11 mouse cellular contexts compared by ENCODE assay signal in the genomic region with DNA sequence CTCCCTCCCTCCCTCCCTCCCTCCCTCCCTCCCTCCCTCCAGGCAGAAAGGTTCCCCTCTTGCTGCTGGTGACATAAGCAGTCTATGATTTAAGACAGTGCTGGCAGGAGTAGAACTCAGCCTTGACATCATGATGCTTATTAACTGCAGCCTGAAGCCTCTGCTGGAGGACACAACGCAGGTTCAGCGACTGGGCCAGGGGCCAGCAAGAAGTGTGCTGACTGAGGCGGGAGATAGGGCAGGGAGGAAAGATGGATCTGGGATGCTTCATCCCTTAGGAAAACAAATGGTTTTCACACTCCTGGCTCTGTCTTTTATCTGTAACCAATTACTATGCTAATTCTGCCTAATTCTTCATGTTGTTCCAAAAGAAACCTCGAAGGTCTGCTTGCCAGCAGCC.
DNase-seq lines count a peak whose midpoint lies in the region; ATAC-seq and TF ChIP-seq lines count a peak whose summit lies in the region.
"Had no signal": no experiment of that assay in that cellular context is flagged by ENCODE, and none has a peak within 500 bp of the region (broad histone marks: within the 10 kb centered on the region; RNA-seq: fewer than 3 reads in every experiment).

No protein-coding gene starts in this region.

- no peak overlapping the region for H3K9ac ChIP-seq in forebrain, embryonic 14.5 days (ENCODE audit: low read length)
- H3K9ac ChIP-seq in forebrain, postnatal 0 days: no peak overlapping the region
- H3K9ac ChIP-seq in kidney, postnatal 0 days (ENCODE audit: low read depth, low read length): no peak overlapping the region
- H3K9ac ChIP-seq in midbrain, postnatal 0 days (replicated peaks; ENCODE audit: low read length, poor library complexity, severe bottlenecking): no peak overlapping the region
- no peak overlapping the region for H3K9ac ChIP-seq in liver, embryonic 12.5 days
- H3K9ac ChIP-seq: liver, embryonic 14.5 days had no signal

- H3K27me3 ChIP-seq in forebrain, embryonic 14.5 days (replicated peaks; ENCODE audit: control insufficient read depth, insufficient read depth, low read length): no peaks in the 10 kb centered on the region
- H3K27me3 ChIP-seq in forebrain, postnatal 0 days (ENCODE audit: insufficient read depth, low read length): no peaks in the 10 kb centered on the region
- no peaks in the 10 kb centered on the region for H3K27me3 ChIP-seq in kidney, postnatal 0 days (ENCODE audit: insufficient read depth, low read length)
- H3K27me3 ChIP-seq in midbrain, postnatal 0 days (ENCODE audit: insufficient read depth, low read length): no peaks in the 10 kb centered on the region
- no peaks in the 10 kb centered on the region for H3K27me3 ChIP-seq in liver, embryonic 12.5 days (replicated peaks)

- H3K4me2 ChIP-seq in forebrain, embryonic 14.5 days (ENCODE audit: low read length): no peak overlapping the region
- no peak overlapping the region for H3K4me2 ChIP-seq in forebrain, postnatal 0 days (ENCODE audit: low read depth)
- H3K4me2 ChIP-seq in kidney, postnatal 0 days (ENCODE audit: low read length): no peak overlapping the region
- no peak overlapping the region for H3K4me2 ChIP-seq in midbrain, postnatal 0 days (ENCODE audit: low read depth, low read length, poor library complexity, severe bottlenecking)
- H3K4me2 ChIP-seq in liver, embryonic 12.5 days: no peak overlapping the region

- H3K36me3 ChIP-seq in forebrain, embryonic 14.5 days (ENCODE audit: control insufficient read depth, insufficient read depth, low read length): no peaks in the 10 kb centered on the region
- H3K36me3 ChIP-seq in forebrain, postnatal 0 days (ENCODE audit: insufficient read depth): no peaks in the 10 kb centered on the region
- no peaks in the 10 kb centered on the region for H3K36me3 ChIP-seq in kidney, postnatal 0 days (ENCODE audit: insufficient read depth, low read length)
- no peaks in the 10 kb centered on the region for H3K36me3 ChIP-seq in midbrain, postnatal 0 days (ENCODE audit: insufficient read depth, low read length)
- no peaks in the 10 kb centered on the region for H3K36me3 ChIP-seq in liver, embryonic 12.5 days

- no peak for TF ChIP-seq CTCF in forebrain, postnatal 0 days (IDR thresholded peaks at IDR 0.05; ENCODE audit: low read depth)
- no peak for TF ChIP-seq CTCF in kidney, postnatal 0 days (IDR thresholded peaks at IDR 0.05; ENCODE audit: low read depth)
- TF ChIP-seq CTCF in midbrain, postnatal 0 days (IDR thresholded peaks at IDR 0.05): no peak

- no peak overlapping the region for H3K4me3 ChIP-seq in forebrain, embryonic 14.5 days (ENCODE audit: low read depth, low read length)
- no peak overlapping the region for H3K4me3 ChIP-seq in forebrain, postnatal 0 days (ENCODE audit: low read depth, low read length)
- no peak overlapping the region for H3K4me3 ChIP-seq in kidney, postnatal 0 days (replicated peaks; ENCODE audit: low read depth, low read length)
- H3K4me3 ChIP-seq in midbrain, postnatal 0 days (ENCODE audit: low read depth, low read length): no peak overlapping the region
- no peak overlapping the region for H3K4me3 ChIP-seq in liver, embryonic 12.5 days

- peak; percentile 13 for DNase-seq in forebrain, embryonic 14.5 days (ENCODE audit: low spot score)
- no peak for DNase-seq in forebrain, postnatal 0 days
- DNase-seq in kidney, postnatal 0 days (ENCODE audit: low spot score): peak; percentile 23
- no peak for DNase-seq in kidney, adult 8-10 months
- DNase-seq in adrenal gland, postnatal 14 days: peak; percentile 83
- no peak for DNase-seq in midbrain, postnatal 0 days (ENCODE audit: low spot score)
- no peak for DNase-seq in urinary bladder, postnatal 36 days (ENCODE audit: low spot score in 2 of 2)
- DNase-seq: spleen, adult 18-20 months; thymus, postnatal 4 days had no signal

- H3K27ac ChIP-seq in forebrain, embryonic 14.5 days (ENCODE audit: low read depth, low read length): no peak overlapping the region
- no peak overlapping the region for H3K27ac ChIP-seq in forebrain, postnatal 0 days (ENCODE audit: low read depth, low read length)
- no peak overlapping the region for H3K27ac ChIP-seq in kidney, postnatal 0 days
- no peak overlapping the region for H3K27ac ChIP-seq in midbrain, postnatal 0 days (ENCODE audit: low read depth, low read length)
- no peak overlapping the region for H3K27ac ChIP-seq in liver, embryonic 12.5 days
- H3K27ac ChIP-seq: liver, embryonic 14.5 days had no signal

- H3K4me1 ChIP-seq in forebrain, embryonic 14.5 days (ENCODE audit: control insufficient read depth, insufficient read depth, low read length): peaks cover 2% of the 10 kb centered on the region; the same call in 1 of the 2 replicates
- H3K4me1 ChIP-seq in forebrain, postnatal 0 days (ENCODE audit: insufficient read depth): no peaks in the 10 kb centered on the region
- H3K4me1 ChIP-seq in kidney, postnatal 0 days (replicated peaks; ENCODE audit: insufficient read depth, low read length): no peaks in the 10 kb centered on the region
- no peaks in the 10 kb centered on the region for H3K4me1 ChIP-seq in midbrain, postnatal 0 days (ENCODE audit: insufficient read depth, low read length)
- no peaks in the 10 kb centered on the region for H3K4me1 ChIP-seq in liver, embryonic 12.5 days

- WGBS in forebrain, embryonic 14.5 days: 36% methylated on average over 4 of the region's 4 CpGs
- WGBS in forebrain, postnatal 0 days: 22% methylated on average over 4 of the region's 4 CpGs
- 24% methylated on average over 4 of the region's 4 CpGs for WGBS in kidney, postnatal 0 days
- 19% methylated on average over 4 of the region's 4 CpGs for WGBS in midbrain, postnatal 0 days
- WGBS in liver, embryonic 12.5 days (ENCODE audit: insufficient replicate concordance): 33% methylated on average over 4 of the region's 4 CpGs

- no peak for ATAC-seq in forebrain, embryonic 14.5 days
- ATAC-seq in forebrain, postnatal 0 days: no peak
- ATAC-seq in kidney, postnatal 0 days (replicated peaks; ENCODE audit: low FRiP score, low read depth): no peak
- peak; percentile 44; the same call in 1 of the 2 replicates for ATAC-seq in midbrain, postnatal 0 days (ENCODE audit: low FRiP score)
- ATAC-seq in liver, embryonic 12.5 days: no peak

- H3K9me3 ChIP-seq in forebrain, embryonic 14.5 days (replicated peaks; ENCODE audit: control insufficient read depth, low read length): no peaks in the 10 kb centered on the region
- H3K9me3 ChIP-seq in forebrain, postnatal 0 days (ENCODE audit: low read length): no peaks in the 10 kb centered on the region
- H3K9me3 ChIP-seq in kidney, postnatal 0 days (replicated peaks; ENCODE audit: low read length): no peaks in the 10 kb centered on the region
- H3K9me3 ChIP-seq in midbrain, postnatal 0 days (ENCODE audit: low read length): no peaks in the 10 kb centered on the region
- no peaks in the 10 kb centered on the region for H3K9me3 ChIP-seq in liver, embryonic 12.5 days (replicated peaks)

Comparison
In these comparisons a context has a peak if more than half of its experiments do, and no peak if none do; other contexts are left out.
1. DNase-seq: peak in forebrain, embryonic 14.5 days (single experiment), kidney, postnatal 0 days (single experiment) and adrenal gland, postnatal 14 days (single experiment); none in forebrain, postnatal 0 days (single experiment), kidney, adult 8-10 months (0 of 2), midbrain, postnatal 0 days (single experiment) and urinary bladder, postnatal 36 days (0 of 2).